Mouse (Mus musculus) testis, postnatal 10 days (tissue): ENCODE results near the gene Grik4.

Experiments used
- DNase-seq: peaks from one replicate; pipeline ENCODE4 v3.0.0; 2021; ENCODE audit warnings: low spot score

The Grik4 gene

DNA sequence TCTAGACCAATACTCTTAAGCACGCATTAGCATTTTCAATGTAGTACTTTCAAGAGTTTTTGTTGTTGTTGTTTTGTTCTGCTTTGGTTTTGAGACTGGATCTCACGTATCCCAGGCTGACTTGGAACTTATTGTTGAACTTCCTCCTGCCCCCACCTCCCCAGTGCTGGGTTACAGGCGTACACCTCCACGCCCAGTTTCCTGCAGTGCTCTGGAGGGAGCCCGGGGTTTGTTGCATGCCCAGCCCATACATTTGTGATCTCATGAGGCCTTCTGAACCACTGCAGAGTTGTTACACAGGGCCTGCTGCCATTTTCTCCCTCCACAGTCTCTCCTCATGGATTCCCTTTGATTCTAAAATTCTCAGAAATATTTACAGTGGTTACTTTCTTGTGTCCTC is 201.9 kb downstream of the Grik4 start:
- DNase-seq: no peak

DNA sequence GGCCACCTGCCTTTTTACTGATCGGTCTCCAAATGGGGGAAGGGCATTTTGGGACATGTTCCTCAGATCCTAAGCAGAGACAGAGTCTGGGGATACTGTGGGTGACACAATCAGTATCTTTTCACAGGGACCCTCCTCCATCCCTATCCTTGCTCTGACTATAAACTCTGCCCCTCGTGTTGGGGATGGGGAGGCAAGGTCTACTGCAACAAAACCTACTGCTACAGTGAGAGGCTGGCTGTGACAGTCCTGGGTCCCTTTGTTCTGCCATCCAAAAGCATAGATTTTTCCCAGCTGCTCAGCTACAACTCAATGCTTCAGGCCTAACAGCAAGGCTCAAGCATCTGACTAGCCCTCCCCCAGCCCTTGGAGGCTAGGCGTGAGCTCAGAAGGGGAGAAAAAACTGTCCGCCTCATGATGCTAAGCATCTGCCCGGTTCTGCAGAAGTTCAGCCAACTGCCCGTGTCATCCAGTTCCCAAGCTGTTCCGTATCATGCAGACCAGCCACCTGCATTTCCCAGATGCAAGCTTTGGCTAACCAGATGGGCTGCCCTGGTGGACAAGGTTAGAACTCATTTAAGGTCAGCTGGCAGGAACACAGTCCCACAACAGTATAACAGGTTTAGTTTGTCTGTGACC is 207.5 kb downstream of the Grik4 start:
- DNase-seq: no peak

DNA sequence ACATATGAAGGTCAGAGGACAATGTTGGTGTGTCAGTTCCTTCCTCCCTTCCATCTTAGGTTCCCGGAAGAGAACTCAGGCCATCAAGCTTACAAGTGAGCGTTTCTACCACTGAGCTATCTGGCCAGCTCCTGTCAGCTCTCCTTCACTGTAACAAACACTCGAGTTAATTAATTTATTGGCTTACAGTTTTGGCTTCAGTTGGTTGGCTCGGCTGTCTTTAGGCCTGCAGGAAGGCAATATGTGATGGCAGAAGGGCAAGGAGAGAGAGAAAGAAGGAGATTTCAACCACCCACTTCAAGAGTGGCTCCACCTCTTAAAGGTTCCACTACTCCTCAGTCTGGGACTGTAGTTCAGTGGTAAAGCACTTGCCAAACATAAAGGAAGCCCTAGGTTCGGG is 209.2 kb downstream of the Grik4 start:
- DNase-seq: no peak

DNA sequence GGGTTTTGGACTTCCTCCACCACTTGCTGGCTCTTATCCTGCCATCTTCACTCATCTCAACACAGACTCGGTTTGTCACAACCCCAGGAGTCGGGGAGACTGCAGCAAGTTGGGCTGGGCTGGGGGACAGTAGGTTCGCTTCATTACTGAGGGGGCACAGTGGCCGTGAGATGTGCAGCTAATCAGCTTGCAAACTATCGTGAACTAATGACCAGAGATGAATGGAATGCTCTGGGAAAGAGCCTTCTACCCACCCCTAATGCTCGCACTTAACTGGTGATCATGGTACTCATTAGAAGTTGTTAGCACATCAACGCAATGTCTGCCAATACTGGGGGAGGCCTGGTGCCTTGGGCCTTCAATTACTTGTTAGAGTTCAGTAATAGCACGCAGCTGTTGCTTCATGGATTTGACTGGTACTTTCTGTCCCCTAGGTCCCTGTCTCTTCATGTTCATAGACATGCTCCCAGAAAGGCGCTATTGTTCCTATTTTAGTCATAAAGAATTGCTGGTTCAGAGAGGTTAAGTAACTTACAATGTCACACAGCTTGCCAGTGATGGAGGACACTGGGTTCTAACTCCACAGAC is 211.5 kb downstream of the Grik4 start:
- DNase-seq: no peak

DNA sequence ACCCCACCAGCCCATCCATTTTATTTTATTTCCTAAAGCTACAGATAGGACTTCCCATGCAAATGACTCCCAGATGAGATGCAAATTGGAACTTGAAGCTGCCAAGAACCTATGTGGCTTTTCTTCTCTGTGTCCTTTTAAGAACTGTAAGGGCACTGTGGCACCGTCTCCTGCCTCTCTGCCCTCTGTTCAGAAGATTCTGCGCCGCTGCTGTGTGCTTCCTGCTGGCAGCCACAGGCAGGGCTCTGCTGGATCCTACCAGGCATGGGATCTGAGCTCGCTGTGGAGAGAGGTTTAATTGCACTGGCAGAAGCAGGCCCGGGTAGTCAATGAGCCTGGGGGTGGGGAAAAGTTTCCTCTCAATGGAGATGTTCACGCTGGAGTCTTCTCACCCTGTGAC is 215.8 kb downstream of the Grik4 start:
- DNase-seq: no peak

DNA sequence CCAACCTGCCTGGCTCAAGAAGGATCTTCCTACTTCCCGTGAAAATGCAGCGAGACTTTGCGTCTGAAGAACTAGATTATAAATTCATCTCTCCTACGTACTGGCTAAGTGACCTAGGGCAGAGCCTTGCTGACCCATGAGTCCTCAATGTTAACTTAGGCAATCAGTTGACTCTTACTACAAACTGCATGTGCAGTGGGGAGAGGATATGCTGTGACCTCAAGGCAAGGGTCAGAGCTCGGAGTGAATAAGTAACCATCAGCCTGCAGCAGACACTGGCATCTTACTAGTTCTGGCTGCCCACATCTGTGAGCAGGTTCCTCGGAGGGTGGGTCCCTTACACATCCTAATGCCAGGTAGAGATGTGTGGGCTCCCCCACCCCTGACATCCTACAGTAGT is 216.6 kb downstream of the Grik4 start:
- DNase-seq: no peak

DNA sequence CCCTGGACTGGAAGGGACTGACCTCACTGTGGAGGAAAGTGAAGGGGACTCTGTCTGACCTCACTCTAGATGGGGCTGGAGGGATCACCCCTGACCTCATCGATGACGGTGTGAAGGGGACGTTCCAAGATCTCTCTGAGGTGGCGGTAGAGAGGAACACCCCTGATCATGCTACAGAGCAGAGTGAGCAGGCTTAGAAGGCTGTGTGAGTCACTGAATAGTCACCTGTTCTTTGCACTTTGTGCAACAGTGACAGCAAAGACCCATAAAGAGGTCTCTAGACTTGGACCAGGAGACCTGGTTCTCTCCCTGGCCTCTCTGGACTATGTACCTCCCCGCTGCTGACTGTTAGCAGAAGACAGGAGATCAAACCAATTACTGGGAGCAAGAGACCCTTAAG is 217.1 kb downstream of the Grik4 start:
- DNase-seq: no peak

DNA sequence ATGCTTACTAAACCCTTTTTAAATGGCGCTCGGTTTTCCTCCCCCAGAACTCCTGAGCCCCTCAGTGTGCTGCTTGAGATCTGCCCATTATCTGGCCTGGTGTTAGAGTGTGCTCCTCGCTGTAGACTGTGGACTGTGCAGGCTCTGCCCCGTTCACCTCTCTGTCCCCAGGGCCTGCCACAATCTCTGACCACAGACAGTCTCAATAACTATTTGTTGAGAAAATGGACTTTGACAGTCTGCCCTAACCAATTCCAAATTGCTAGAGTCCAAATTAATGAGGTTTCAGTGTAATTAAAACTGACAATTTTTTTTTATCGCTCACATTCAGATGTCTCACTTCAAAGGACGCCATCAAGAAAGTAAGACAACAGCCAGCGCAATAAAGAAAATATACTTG is 220.2 kb downstream of the Grik4 start:
- DNase-seq: no peak

DNA sequence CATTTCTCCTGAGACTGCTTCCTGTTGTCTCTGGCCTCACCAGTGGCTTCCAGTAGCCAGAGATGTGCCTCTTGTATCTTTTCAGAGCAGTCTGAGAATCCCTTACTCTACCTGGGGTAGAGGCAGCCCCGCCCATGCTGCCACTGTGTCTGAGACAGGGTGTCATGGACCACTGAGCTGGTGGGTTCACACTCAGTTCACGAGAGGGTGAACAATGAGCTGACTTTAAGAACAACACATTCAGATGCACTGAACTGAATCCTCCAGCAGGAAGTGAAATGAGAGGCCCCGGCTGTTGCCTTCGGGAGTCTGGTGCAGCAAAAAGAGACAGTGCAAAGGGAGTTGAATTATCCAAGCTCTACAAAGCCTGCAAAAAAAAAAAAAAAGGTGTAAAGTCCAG is 221.8 kb downstream of the Grik4 start:
- no peak for DNase-seq

DNA sequence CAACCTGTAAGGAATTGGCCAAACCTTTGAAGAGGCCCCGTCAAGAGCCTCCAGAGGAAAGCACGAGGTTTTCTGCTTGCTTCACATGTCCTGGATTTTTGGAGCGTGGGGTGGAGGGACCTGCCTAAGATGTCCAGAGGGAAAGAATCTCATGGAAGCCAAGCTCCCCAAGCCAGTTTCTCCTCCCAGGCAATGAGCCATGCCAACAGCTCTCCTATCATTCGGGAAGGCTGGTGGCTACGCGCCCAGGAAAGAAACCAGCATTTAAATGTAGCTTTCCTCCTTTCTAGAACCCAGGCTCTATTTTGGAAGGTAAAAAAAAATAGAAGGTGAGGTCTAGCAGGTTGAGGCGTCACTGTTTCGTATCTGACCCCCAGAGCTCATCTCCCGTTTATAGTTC is 222.6 kb downstream of the Grik4 start:
- no peak for DNase-seq

DNA sequence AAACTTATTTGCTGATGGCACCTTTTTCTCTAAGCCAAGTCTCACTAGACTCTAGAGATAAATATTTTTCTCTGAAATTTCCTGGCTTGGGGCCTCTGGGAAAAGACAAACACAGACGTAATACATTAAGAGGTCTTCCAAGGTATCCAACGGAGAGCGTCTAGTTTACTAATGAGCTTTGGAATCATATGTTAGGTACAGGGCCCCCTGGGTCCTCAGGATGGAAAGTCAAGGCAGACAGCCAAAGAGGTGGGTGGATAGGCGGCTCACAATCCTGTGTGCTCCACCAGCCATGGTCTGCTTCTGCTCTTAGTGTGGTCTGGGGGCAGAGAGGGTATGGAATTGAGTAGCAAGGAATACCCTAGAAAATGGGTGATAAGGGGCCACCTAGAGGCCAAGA is 223.1 kb downstream of the Grik4 start:
- DNase-seq: no peak

DNA sequence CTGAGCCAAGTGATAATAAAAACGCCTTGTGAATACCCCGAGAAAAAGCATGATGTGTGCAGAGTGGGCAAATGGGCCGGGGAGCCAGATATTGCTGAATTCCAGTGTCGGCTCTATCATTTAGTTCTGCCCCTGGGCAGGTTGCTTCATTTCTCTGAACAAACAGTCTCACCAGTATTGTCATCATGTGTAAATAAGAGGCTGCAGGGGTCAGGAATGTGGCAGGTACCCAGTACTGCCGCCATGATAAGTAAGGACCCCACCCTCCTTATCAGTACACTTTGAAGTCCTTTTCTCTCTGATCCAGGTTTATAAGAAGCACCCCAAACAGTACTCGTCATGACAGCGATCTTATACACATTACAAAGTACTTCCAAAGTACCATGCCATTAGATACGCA is 230.4 kb downstream of the Grik4 start:
- DNase-seq: no peak

DNA sequence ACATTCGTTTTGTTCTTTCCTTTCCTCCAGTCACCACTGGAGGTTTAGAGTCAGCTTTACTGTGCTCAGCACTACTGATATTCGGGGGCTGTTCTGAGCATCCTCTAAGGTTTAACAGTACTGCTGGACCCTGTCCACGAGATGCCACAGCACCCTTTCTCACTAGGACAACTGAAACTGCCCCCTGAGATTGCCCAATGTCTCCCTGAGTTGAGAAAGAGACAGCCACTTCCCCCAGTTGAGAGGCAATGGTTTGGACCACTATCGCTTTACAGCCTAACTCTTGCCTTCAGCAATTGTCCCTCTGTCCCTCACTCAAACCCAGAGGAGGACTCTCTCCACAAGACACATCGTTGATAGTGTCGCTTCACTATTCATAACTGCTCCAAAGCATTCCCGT is 238.4 kb downstream of the Grik4 start:
- DNase-seq: no peak

DNA sequence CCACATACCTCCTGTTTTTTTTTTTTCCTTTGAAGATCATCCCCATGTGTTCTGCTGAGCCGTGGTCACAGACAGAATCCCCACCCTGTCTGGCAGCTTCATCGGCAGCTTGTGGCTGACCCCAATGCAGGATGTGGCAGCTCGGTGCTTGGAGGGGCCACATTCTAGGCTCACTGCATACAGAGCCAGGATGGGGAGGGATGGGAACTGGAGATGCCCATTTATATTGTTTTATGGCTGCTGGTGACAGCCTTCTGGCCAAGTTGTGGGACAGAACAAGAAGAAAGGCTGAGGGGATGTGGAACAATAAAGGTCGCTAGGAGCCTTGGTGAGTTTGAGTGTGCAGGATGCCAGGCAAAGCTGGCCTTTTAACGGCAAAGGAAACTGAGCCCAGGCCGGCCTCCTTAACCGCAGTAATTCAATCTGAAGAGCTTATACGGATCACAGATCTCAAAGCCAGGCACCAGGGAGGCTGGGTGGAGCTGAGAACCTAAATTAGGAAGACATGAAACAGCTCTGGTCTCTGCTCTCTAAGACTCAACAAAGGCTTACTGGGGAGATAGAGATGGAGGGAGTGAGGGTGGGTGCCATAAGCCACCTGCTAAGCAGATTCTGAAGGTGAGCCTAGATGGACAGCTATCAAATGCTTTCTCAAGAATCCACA is 241.0 kb downstream of the Grik4 start:
- DNase-seq: no peak

DNA sequence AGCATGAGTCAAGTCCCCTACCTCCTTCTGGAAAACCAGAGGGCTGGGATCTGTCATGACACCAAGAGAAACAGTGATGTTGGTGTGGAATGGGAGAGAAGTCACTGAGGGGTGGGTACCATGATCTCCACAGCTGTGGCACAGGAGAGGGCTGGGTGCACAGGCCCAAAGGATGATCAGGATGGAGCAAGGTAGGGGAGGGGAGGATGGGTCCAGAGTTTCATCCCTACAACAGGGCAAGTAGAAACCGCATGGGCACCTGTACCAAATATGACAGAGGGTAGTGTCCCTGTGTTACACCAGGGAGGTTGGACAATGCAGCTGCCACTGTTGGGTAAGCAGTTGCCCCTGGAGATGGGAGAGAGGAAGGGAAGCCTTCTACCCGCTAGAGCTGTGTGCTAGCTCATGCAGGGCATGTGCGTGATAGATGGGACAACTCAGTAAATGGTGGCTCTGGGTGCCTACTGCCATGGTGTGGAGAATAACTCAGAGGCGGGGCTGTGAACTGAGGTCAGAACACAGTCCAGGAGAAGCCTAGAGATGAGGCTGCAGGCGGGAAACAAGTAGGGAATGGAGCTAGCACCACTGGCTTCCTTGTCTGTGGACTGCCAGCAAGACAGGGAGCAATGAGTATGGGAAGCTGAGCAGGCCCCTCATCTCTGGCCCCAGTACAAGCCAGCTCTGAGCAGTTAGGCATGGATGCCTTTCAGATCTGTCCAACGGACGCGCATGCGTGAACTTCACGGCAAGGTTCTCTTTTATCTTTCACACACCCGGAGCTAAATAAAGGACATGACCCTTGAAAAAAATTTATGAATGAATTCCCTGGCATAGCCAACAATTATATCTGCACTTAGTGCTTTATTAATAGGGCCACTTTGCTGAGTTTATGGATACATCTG is 241.8 kb downstream of the Grik4 start:
- no peak for DNase-seq

DNA sequence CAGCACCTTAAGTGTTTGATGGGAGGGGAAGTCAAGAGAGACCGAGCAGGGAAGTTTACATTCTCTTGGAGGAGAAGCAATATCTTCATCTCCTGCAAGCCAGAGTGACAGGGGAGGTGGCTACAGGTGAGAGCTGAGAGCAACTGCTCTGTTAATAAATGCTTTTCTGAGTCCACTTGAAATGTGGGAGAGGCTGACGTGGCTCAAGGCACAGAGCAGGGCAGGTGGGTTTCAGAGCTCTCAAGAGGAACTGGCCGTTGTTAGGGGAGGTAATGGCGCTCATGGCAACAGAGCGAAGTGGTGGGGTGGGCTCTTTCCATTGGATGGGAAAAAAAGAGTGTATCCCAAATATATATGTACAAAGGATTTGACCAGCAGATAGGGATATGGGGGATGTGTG is 242.6 kb downstream of the Grik4 start:
- DNase-seq: no peak

DNA sequence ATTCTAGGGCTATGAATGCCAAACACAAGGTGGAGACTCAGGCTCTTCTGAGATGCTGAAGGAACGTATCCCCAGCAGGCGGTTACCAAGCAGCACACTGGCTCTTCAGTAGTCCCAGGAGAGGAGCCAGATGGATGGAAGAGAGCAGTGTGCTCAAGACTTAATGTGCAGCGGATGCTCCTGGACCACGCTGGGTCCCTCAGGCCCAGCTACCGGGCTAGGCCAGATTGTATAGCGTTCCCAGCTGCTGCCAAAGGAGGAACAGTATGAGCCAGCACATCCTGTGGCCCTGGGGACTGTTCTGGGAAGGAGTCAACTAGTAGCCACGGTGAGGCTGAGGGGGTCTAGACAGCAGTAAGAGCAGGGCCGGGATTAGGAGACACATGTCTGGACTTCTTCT is 251.3 kb downstream of the Grik4 start:
- no peak for DNase-seq

DNA sequence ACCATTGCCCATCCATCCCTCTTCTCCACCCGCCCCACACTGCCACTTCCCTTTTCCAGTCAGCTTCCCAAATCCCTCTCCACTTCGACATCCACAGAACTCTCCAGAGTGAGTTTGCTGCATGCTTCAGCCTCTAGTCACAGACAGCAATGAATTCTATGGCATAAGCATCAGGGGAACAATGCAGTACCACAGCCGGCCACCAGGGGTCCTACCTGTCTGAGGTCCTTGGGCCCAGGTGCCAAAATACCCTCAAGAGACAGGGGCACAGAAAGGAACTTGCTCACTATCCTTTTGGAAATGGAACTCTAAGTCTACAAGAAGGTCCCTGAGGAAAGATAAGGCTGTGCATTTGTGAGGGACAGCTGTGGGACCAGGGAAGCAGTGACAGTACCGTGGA is 256.1 kb downstream of the Grik4 start:
- DNase-seq: peak; percentile 88

DNA sequence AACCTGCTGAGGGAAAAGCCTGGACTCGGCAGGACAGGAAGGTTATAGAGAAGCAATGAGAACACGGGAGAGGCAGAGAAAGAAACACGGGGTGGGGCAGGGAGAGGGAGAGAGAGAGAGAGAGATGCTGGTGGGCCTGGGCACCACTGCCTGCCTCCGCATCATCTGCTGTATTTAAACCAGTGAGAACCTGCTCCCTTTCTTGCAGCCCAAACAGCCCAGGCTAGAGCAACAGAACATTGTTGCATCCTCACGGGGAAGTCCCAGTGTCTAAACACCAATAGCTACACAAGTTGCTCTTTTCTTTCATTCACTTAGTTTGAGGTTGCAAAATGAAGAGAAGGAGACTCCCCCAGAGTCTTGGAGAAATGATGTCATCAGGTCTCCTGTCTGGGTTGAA is 258.2 kb downstream of the Grik4 start:
- no peak for DNase-seq

DNA sequence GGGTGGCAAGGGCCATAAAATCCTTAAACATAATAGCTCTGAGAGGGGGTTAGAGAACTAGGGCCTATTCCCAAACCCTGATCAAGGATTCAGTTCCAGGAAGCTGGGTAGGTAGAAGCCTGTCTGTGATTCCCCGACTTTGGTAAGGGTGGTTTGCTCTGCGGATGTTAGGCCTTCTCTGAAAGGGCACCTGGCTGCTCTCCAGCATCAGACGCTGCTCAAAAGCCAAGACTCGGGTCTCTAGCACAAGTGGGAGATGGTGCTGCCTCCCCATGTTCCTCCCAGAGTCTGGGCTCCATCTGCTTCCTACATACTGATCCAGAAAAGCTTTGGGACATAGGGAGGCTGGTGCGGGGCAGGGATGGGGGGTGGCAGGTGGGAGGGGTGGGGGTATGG is 270.3 kb downstream of the Grik4 start:
- DNase-seq: no peak

DNA sequence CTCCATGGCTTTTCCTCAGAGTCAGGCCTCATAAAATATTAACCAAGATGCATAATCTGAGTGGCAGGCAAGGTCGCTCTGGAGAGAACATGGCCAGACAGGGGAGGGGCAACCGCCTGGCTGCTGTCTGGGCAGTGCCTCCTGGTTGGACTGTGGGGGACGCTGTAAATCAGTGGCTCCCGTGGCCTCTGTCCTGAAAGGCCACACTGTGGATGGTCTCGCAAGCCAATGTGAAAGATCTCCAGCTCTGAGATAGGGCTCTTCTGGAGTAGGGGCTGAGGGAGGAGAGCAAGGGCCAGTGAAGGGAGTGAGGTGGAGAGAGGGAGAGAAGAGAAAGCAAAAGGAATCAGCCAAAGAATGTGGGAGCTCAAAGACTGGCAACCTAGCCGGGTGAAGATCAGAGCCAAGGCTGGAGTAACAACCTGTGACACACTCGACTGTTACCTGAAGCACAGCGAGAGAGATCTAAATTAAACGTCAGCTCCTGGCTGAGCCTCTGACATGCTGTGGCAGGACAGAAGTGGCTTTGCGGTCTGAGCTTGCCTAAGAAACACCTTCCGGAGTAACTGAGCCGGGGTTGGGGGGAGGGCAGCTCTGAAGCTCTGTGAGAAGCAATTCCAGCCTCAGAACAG is 270.8 kb downstream of the Grik4 start:
- DNase-seq: no peak

DNA sequence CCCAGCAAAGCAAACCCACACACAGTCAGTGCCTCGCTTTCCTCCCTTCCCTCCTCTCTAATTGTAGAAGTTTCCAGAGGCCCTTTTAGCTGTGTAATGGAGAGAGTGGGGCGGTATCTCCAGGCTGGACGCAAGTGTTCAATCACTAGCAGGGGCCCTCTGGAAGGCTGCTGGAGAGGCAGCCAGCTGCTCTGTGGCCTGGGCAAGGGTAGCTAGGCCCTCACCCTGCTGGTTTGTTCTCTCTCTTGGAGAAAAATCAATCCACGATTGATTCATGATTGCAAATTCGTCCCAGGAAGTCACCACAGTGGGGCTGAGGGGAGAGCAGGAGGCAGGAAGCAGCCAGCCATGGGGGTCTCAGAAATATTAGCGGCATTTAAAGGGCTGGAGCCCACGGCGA is 271.3 kb downstream of the Grik4 start:
- DNase-seq: no peak
